Mouse (Mus musculus) embryonic facial prominence, embryonic 11.5 days (tissue): Measurements from ENCODE around the gene Krt42. TPM values are rescaled to one million over a fixed set of nuclear protein-coding genes. Genes with fewer than 3 reads are reported as not detected.

Source experiments
- ATAC-seq: fragments of 200-750 bp; cut with Nextera tagmentation; replicated peaks from 2 replicates; pipeline ENCODE4 v1.8.0; 2017; ENCODE audit warnings: low read depth; ENCODE audit not compliant: insufficient number of reproducible peaks, low FRiP score, low TSS enrichment
- DNase-seq: peaks from one replicate; pipeline ENCODE4 v3.0.0-alpha.2; 2015; ENCODE audit warnings: low spot score
- H3K27ac ChIP-seq: fragments of 300-500 bp; sonication (generic); replicated peaks from 2 replicates; pipeline ENCODE4 v1.5.1; 2014; ENCODE audit warnings: mild to moderate bottlenecking, low read depth, low read length, control low read depth
- H3K27me3 ChIP-seq: fragments of 300-500 bp; sonication (generic); 2 replicates; pipeline ENCODE4 v1.6.1; 2014; ENCODE audit warnings: mild to moderate bottlenecking, low read length, moderate library complexity, mixed read lengths; ENCODE audit not compliant: control insufficient read depth, insufficient read depth
- H3K36me3 ChIP-seq: fragments of 300-500 bp; sonication (generic); replicated peaks from 2 replicates; pipeline ENCODE4 v1.6.1; 2014; ENCODE audit warnings: low read depth, mild to moderate bottlenecking, low read length, moderate library complexity, mixed read lengths; ENCODE audit not compliant: control insufficient read depth, insufficient read depth
- H3K4me1 ChIP-seq: fragments of 300-500 bp; sonication (generic); 2 replicates; pipeline ENCODE4 v1.6.1; 2014; ENCODE audit warnings: low read length, mixed read lengths; ENCODE audit not compliant: control insufficient read depth, insufficient read depth
- H3K4me2 ChIP-seq: fragments of 300-500 bp; sonication (generic); 2 replicates; pipeline ENCODE4 v1.6.1; 2014; ENCODE audit warnings: low read depth, mild to moderate bottlenecking, control low read depth, low read length, moderate library complexity
- H3K4me3 ChIP-seq: fragments of 300-500 bp; sonication (generic); 2 replicates; pipeline ENCODE4 v1.5.1; 2014; ENCODE audit warnings: low read depth, low read length, control low read depth
- H3K9ac ChIP-seq: fragments of 300-500 bp; sonication (generic); replicated peaks from 2 replicates; pipeline ENCODE4 v1.6.1; 2014; ENCODE audit warnings: mild to moderate bottlenecking, control low read depth, low read length
- H3K9me3 ChIP-seq: fragments of 300-500 bp; sonication (generic); replicated peaks from 2 replicates; pipeline ENCODE4 v1.6.1; 2016; ENCODE audit warnings: mild to moderate bottlenecking, low read length, inconsistent platforms, mixed read lengths; ENCODE audit not compliant: control insufficient read depth
- WGBS: fragments of 180-500 bp; shearing (Covaris S2); extraction: QIAGEN DNeasy Blood & Tissue Kit; methylation state at CpG from one replicate; pipeline ENCODE4 v1.1.7; 2014; 5-methylcytosine and 5-hydroxymethylcytosine counted together
- polyA plus RNA-seq: library from polyadenylated mRNA; unstranded; fragments of >200 nt; fragmentation: Nextera tagmentation; extraction: Ambion mirVana; gene quantifications from 2 replicates; pipeline ENCODE4 v1.2.1, GENCODE M21; 2014

Krt42 gene
- polyA plus RNA-seq, 1 experiment from 2014 or later = not detected

DNA sequence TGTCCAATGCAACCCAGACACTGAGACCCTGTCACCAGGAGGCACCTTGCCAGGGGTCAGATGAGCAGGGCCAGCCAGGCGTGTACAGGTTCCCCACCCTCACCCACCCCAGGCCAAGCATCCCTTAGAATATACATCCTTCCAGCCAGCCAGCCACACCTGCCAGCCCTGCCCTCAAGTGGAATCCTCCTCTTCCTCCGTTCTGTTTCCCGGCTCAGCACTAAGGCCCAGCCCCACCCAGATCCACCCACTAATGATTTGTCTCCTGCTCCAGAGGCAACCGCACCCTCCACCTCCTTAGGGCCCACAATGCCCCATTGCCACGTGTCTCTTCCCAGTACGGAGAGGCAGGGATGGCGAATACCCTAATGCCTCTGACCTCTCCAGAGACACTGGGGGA, 5.0 kb upstream of the Krt42 start:
- DNase-seq (no peak), ATAC-seq (no peak)
- no peaks in the 10 kb centered on the region for H3K27me3 ChIP-seq
- H3K9me3 ChIP-seq = no peaks in the 10 kb centered on the region
- no peak overlapping the region for H3K27ac ChIP-seq
- no peaks in the 10 kb centered on the region for H3K4me1 ChIP-seq
- WGBS = 76% methylated on average over 7 of the region's 7 CpGs
- H3K36me3 ChIP-seq = no peaks in the 10 kb centered on the region
- H3K9ac ChIP-seq = no peak overlapping the region
- H3K4me3 ChIP-seq = no peak overlapping the region
- no peak overlapping the region for H3K4me2 ChIP-seq

DNA sequence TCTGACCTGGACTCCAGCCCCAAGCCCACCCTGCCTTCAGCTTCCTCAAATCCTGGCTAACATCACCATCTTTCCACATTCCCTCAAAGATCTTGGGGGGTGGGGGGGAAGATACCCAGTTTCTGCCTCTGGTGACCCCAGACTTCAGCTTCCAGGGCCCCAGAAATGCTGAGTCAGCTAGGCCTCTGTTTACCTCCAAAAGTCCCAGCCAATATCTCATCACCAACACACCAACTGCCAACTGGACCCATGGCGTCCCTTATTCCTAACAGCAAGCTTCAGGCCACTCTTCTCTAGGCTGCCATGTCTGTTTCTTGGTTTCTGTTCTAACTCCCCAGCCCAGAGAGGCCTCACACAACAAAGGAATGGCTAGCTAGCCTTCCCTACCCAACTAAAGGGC, 2.2 kb upstream of the Krt42 start:
- no peaks in the 10 kb centered on the region for H3K9me3 ChIP-seq
- H3K36me3 ChIP-seq = no peaks in the 10 kb centered on the region
- no peak overlapping the region for H3K4me3 ChIP-seq
- no peaks in the 10 kb centered on the region for H3K27me3 ChIP-seq
- no peak overlapping the region for H3K9ac ChIP-seq
- no peak overlapping the region for H3K4me2 ChIP-seq
- no peaks in the 10 kb centered on the region for H3K4me1 ChIP-seq
- 92% methylated on average over 1 of the region's 1 CpGs for WGBS
- no peak for ATAC-seq
- no peak for DNase-seq
- H3K27ac ChIP-seq = no peak overlapping the region

DNA sequence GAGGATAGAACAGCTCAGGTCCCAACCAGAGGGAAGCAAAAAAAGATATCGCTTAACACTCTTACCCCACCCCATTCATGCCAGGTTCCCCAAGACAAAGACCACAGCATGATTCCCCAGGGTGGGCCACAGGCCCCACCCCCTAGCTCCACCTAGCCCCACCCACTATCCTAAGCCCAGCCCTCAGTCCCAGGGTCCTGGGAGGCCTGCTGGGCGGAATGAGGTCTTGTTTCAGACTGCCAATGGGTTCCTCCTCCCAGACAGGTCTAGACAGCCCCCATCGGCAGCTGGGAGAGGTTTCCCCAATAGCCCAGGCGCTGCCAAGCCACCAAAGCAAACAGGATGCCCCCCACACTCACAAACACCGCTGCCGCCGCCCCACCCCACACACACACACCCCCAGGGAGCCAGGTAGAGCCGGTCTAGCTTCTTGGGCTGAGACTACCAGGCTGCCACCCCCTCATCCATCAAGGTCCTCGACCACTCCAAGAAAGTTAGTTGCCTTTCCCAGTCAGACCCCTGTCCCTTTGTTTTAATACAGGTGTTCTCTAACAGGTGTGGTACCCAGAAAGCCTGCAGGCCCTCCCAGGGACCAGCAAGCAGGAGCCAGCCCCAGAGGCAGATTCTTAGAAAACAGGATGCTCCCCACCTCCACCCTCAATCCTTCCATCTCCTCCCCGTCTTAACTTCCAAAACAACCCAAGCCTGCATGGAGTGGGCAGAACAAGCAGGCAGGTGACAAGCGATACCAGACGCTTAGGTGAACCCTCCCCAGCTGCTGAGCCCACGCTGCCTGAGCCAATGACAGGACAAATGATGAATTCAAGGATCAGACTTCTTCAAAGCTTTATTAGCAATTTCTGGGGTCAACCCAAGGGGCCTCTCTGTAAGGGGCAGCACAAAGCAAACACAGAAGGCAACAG, 7.4 kb downstream of the Krt42 start:
- ATAC-seq (no peak), DNase-seq (peak; percentile 37)
- Histone ChIP-seq H3K4me3 (no peak overlapping the region), H3K4me2 (no peak overlapping the region), H3K27ac (no peak overlapping the region), H3K36me3 (no peaks in the 10 kb centered on the region), H3K9me3 (no peaks in the 10 kb centered on the region), H3K27me3 (no peaks in the 10 kb centered on the region), H3K4me1 (no peaks in the 10 kb centered on the region; the same call in 1 of the 2 replicates), H3K9ac (no peak overlapping the region)
- 20% methylated on average over 13 of the region's 13 CpGs for WGBS

DNA sequence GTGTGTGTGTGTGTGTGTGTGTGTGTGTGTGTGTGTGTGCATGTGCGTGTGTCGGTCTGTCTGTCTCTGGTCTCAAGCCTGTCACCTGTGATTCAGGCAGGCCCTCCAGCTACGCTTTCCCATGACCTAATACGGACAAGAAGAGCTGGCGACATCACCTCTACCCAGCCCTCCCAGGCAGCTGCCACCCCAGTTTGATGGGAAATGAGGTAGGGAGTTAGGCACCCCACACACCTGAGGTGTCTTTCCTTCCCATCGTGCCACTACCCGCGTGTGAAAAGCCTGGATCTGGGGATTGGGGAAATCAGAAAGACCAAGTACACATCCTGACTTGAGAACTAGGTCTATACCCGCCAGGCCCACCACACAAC, 8.5 kb downstream of the Krt42 start:
- ATAC-seq = no peak
- 85% methylated on average over 8 of the region's 9 CpGs for WGBS

DNA sequence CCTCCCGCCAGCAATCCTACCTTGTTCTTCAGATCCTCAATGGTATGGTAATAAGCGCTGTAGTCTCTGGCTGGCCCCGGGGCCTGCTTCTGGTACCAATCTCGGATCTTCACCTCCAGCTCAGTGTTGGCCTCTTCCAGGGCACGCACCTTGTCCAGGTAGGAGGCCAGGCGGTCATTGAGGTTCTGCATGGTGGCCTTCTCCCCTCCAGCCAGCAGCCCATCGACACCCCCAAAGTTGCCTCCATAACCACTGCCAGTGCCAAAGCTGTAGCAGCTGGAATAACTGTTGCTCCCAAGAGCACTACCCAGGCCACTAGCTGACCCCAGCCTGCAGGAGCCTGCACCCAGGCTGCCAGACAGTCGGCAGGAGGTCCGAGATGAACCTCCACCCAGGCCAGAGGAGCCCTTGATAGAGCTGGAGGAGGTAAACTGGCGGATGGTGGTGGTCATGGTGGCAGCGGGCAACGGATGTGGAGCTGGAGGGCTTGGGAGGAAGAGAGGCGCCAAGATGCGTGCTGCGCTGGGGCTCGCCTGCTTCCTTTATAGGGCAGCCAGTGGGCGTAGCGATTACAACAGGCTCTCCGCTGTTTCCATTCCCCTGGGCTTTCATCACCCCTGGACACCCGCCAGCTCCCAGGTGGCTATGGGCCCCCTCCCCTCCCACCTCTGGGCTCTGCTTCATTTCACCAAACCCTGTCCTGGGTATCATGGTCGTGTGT, 9.0 kb downstream of the Krt42 start, which contains the start of gene Krt17:
TSS of gene Krt17 (minus strand) at position 516 of the 721 bp plus-strand sequence.
- no peaks in the 10 kb centered on the region; the same call in 1 of the 2 replicates for H3K4me1 ChIP-seq
- H3K27me3 ChIP-seq = no peaks in the 10 kb centered on the region
- no peak within 1 kb of the TSS for H3K4me3 ChIP-seq
- DNase-seq = no peak
- no peak for ATAC-seq
- H3K27ac ChIP-seq = no peak within 1 kb of the TSS
- no peak within 1 kb of the TSS for H3K9ac ChIP-seq
- no peaks in the 10 kb centered on the region for H3K36me3 ChIP-seq
- 75% methylated on average over 20 of the region's 21 CpGs for WGBS
- H3K9me3 ChIP-seq = no peaks in the 10 kb centered on the region
- no peak within 1 kb of the TSS for H3K4me2 ChIP-seq

More for the DNA sequence above, 8.5 kb downstream of the Krt42 start:
- Histone ChIP-seq H3K36me3 (no peaks in the 10 kb centered on the region), H3K4me3 (no peak overlapping the region), H3K4me1 (no peaks in the 10 kb centered on the region; the same call in 1 of the 2 replicates), H3K4me2 (no peak overlapping the region), H3K9me3 (no peaks in the 10 kb centered on the region), H3K27ac (no peak overlapping the region), H3K9ac (no peak overlapping the region), H3K27me3 (no peaks in the 10 kb centered on the region)
- no peak for DNase-seq

DNA sequence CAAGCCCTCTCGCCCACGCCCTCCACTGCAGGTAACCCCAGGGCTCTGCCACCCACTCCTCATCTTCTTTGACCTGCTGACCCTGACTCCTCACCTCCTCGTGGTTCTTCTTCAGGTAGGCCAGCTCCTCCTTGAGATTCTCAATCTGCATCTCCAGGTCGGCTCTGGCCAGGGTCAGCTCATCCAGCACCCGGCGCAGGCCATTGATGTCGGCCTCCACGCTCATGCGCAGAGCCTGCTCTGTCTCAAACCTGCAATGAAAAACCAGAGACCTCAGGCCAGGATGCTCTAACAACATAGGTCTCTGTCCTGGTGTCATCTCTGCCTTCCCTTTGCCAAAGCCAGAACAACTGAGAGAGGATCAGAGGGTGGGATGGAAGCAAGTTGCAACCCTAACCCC, 10.6 kb downstream of the Krt42 start:
- Histone ChIP-seq H3K27ac (no peak overlapping the region), H3K4me1 (no peaks in the 10 kb centered on the region; the same call in 1 of the 2 replicates), H3K9me3 (no peaks in the 10 kb centered on the region), H3K27me3 (no peaks in the 10 kb centered on the region), H3K4me2 (no peak overlapping the region), H3K36me3 (no peaks in the 10 kb centered on the region), H3K4me3 (no peak overlapping the region), H3K9ac (no peak overlapping the region)
- no peak for DNase-seq
- no peak for ATAC-seq
- 90% methylated on average over 9 of the region's 9 CpGs for WGBS

DNA sequence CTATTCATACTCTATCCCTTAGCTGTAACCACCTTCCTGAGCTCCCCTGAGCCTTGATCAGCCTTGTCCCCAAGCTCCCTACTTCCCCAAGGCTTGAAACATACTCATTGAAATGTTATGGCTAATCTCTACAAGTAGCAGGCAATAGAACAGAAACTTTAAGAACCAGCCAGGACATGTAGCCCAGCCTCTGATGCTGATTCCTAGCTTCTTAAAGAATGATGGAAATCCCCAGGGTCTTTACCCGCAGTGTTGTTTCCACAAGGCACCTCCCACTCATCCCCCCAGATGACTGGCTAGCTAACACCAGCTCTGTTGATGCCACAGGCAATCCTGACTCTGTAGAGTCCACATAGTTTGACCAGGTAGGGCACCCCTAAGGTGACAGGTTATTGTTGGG, 11.7 kb downstream of the Krt42 start:
- Histone ChIP-seq H3K36me3 (no peaks in the 10 kb centered on the region), H3K9me3 (no peaks in the 10 kb centered on the region), H3K4me2 (no peak overlapping the region), H3K9ac (no peak overlapping the region), H3K27ac (no peak overlapping the region), H3K27me3 (no peaks in the 10 kb centered on the region), H3K4me1 (no peaks in the 10 kb centered on the region; the same call in 1 of the 2 replicates), H3K4me3 (no peak overlapping the region)
- 93% methylated on average over 1 of the region's 1 CpGs for WGBS
- no peak for ATAC-seq
- no peak for DNase-seq

DNA sequence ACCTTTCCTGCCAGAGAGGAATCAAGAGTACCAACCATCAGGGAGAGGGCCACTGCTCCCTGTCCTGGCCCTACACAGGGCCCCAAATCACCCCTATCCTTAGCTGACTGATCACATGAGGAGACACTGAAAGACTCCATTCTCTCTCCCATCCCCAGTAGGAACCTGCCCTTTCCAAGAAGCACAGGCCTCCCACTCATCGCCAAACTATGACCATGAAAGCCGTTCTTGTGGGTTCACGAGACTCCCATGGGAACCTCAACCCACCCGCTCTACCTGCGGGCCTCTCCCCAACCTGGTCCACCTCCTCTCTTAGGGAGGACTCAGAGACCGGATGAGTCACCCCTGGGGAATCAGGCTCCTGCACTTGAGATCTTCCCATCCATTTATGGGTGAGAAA, 14.2 kb downstream of the Krt42 start:
- DNase-seq = no peak
- H3K27ac ChIP-seq = no peak overlapping the region
- H3K27me3 ChIP-seq = no peaks in the 10 kb centered on the region
- no peaks in the 10 kb centered on the region for H3K36me3 ChIP-seq
- no peaks in the 10 kb centered on the region for H3K9me3 ChIP-seq
- WGBS = 92% methylated on average over 6 of the region's 6 CpGs
- ATAC-seq = no peak
- H3K4me3 ChIP-seq = no peak overlapping the region
- H3K4me1 ChIP-seq = no peaks in the 10 kb centered on the region
- no peak overlapping the region for H3K9ac ChIP-seq
- H3K4me2 ChIP-seq = no peak overlapping the region
